Mouse (Mus musculus) yolk sac, embryonic 10.5 days (tissue): ENCODE data around the gene Ece1.

Experiments used
- DNase-seq: peaks from one replicate; pipeline ENCODE4 v3.0.0-alpha.2; 2017; ENCODE audit warnings: low spot score

Gene Ece1

DNA sequence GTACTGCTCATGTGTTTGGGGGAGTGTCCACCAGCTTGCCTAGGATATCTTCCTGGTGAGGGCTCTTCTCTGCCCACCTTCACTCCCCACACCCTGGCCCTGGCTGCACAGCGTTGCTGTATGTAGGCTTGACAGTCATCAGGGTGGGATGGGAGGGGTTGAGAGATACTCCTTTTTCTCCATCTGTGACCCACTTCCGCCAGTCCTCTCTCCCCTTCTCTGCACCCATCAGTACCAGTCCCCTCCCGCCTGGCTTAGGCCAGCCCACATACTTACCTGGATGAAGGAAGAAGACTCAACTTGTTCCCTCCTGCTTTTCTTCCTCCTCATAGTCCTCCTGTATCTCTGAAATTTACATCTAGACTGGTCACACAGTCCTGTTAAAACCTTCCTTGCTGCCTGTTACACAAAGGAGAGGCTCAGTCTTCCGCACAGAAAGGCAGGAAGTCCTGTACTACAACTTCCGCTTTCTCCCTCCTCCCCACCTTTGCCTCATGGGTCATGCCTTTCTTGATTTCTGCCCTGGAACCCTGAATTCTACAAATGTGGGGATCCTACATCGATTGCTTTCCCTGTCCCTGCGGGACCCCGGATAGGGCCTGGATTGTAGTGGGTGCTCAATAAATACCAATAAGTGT is 21.6 kb downstream of the Ece1 start:
- no peak for DNase-seq

DNA sequence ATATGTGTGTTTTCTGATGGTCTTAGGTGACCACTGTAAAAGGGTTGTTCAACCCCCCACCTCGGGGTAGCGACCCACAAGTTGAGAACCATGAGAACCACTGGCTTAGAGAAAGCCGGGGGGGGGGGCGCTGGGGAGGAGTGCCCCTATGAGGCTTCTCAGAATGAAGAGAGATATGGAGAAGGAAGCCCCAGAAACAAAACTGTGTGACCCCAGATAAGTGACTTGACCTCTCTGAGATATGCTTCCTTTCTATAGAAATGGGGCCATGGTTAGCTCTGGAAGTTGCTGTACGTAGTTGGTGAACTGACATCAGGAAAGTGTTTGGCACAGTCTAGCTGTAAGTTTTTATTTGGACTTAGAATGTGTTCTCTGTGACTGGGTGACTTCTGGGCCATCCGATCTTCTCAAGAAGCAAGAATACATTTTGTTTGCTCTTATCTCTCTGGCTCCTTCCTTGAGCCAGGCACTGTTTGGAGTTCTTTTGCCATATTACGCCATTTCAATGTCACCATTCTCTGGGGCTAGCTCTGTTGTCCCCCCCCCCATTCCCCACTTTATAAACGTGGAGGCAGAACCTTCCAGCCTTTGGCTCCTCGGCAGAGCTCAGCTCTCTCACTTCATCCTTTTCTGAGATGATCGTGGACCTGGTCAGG is 25.4 kb downstream of the Ece1 start:
- no peak for DNase-seq

DNA sequence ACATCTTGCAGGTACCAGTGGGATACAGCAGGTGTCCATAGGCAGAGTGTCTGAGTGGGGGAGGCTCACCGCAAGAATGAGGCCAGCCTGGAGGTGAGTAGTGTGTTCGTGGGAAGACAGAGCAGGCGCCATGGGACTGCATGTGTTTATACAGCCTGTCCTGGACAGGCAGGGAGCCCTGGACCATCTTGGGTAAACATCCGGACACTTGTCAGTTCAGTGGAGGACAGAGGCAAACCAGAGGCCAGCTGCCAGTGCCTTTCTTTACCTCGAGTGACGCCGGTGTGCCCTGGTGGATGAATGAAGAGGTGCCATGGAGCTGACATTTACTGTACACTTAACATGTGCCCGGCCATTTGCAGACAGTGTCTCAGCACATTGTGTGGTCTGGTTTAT is 26.0 kb downstream of the Ece1 start:
- DNase-seq, result no peak

GRCm38 (mm10) chr4:137890596-137890995 is 28.6 kb downstream of the Ece1 start:
- DNase-seq, result no peak

DNA sequence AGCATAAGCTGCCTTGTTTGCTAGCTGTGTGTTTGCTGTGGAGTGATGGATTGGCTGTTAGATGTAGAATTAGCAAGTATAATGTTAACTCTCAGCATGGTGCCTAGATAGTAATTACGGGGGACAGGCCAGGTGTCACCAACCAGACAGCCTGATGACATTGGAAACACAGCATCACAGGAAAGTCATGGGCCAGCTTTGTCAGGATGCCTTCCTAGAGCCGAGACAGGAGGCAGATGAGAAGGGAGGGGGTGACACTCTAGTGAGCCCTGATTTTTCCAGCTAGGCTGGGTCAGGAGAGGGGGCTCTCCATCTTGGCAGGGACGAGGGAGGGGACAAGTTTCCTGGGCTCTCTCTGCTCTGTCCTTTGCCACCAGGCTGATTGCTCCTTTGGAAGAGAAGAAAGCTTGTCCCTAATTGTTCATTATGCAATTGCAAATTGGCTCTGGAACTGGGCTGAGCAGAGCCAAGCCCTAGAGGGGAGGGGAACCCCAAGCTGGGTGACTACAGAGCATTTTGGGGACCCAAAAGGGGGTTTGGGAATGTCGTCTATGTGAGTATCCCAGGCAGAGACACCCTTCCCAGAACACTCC is 29.6 kb downstream of the Ece1 start:
- no peak for DNase-seq

DNA sequence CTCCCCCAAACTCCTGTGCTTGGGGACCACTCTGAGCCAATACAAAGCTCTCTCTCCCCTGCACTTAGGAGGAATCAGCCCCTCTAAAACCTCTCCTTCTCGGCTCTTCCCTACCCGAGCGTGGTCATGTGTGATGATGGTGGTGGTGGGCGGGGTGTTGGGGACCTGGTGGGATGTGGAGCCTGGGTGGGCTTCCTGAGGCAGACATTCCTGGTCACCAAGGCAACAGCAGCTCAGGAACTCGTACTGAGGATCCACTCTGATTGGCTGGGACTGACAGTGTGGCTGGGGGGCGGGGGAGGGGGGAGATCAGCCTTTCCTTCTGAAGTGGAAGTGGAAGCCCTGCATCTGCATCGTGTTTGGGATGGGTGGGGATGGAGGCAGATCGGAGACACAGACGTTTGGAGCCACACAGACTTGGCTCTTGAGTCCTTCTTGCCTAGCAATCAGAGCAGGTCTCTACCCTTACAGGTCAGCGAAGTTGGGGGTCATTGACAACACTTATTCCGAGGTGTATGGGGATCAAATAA is 30.7 kb downstream of the Ece1 start:
- peak; percentile 52 for DNase-seq

- peak; percentile 31 for DNase-seq
Observed at GRCm38 (mm10) chr4:137896612-137897297, 34.7 kb downstream of the Ece1 start.

DNA sequence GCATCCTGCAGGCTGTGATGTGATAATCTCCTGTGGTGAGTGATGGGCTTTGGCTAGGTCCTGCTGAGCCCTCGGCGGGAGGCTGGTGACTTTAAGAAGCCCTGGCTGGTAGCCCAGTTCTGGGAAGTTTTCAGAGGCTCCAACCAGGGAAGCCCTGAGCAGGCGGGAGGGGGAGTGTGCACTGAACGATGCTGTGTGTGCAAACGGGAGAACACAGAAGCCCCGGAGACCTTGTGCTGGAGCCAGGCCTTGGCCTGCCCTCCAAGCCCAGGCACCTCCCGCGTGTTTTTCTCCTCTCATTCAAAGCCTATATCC is 35.2 kb downstream of the Ece1 start:
- DNase-seq, result peak; percentile 14

- DNase-seq, result no peak
Observed at GRCm38 (mm10) chr4:137898490-137898889, 36.5 kb downstream of the Ece1 start.

DNA sequence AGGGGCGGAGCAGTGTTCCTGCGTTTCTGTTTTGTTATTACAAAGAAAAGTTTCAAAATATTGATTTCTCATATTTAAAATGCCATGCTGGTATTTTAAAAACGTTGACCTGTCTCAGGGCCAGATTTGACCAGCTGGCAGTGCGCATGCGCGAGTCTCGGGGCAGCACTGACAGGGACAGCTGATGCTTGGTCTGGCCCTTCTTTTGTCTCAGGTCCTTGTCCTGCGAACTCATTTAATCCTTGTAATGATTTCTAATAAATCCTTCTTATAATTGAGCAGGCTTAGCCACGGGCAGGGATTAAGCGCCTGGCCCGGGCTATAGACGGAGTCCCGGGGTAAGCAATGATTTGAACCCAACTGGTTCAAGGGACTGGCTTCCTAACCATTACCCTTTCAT is 40.2 kb downstream of the Ece1 start:
- DNase-seq, result no peak

DNA sequence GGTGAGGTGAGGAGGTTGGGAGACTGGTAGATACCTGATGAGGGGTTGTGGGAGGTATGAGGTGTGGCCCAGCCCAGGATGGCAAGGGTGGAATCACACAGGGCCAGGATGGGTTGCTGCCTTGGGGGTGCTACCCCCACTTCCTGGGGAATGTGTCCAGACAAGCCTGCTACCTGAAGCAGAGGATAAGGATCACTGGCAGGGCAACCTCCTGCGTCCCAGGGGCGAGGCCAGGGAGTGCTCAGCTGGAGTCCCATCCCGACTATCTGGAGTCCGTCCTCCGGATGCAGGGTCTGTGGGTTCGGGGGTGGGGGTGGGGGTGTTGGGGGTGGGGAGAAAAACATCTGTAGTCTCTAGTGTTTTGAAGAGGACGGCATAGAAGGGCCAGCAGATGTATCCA is 40.8 kb downstream of the Ece1 start:
- no peak for DNase-seq

- no peak for DNase-seq
Observed at GRCm38 (mm10) chr4:137904956-137905551, 43.0 kb downstream of the Ece1 start.

GRCm38 (mm10) chr4:137907979-137908378 is 45.9 kb downstream of the Ece1 start:
- no peak for DNase-seq

- no peak for DNase-seq
Observed at GRCm38 (mm10) chr4:137908489-137908888, 46.5 kb downstream of the Ece1 start.

DNA sequence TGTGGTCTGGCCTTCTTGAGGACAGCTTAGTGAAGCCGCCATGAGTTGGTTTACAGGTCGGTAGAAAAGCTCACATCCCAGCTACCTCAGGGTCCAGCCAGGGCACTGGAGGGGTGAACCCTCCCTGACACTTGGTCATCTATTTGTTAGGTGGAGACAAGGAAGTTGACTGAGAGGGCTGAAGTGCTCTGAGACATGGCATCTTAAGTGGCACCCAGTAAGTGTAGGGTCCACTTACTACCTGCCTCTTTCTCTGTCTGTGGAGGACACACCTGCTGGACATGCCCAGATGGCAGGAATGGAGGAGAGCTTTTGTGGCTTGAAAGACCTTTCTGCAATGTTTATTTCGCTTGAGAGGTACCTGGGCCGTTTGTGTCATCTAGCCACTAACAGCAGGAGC is 46.9 kb downstream of the Ece1 start:
- no peak for DNase-seq

DNA sequence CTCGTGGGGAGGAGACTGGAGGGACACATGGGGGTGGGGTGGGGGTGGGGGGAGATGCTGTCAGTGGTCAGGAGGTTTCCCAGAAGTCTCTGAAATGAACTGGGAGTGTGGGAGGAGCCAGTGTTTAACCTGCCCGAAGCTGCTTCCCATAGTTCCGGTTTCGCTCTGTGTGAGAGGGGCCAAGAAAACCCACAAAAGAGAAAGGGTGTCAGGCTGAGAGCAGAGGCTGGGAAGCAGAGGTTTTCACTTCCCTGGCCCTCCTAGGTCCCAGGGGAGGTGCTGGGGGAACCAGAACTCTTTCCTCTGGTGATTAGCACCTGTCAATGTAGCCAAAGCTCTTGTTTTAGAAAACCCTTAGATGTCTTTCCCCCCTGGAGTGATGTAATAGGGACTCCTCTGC is 47.4 kb downstream of the Ece1 start:
- DNase-seq, result no peak

DNA sequence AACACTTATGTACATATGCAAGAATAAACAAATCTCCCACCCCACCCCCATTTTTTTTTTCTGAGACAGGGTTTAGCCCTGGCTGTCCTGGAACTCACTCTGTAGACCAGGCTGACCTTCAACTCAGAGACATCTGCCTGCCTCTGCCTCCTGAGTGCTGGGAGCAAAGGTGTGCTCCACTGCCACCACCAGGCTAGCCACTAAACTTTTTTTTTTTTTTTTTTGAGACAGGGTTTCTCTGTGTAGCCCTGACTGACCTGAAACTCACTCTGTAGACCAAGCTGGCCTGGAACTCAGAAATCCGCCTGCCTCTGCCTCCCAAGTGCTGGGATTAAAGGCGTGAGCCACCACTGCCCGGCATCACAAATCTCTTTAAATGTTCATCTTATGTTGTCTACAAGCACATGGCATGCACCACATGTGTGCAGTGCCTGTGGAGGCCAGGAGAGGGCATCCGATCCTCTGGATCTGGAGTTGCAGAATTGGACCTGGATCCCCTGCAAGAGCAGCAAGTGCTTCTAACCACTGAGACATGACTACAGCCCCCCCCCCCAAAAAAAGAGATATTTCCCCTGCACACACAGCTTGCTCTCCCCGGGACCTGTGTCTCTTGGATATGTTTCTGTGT is 48.5 kb downstream of the Ece1 start:
- DNase-seq, result no peak

- DNase-seq, result no peak
Observed at GRCm38 (mm10) chr4:137911657-137912056, 49.6 kb downstream of the Ece1 start.

DNA sequence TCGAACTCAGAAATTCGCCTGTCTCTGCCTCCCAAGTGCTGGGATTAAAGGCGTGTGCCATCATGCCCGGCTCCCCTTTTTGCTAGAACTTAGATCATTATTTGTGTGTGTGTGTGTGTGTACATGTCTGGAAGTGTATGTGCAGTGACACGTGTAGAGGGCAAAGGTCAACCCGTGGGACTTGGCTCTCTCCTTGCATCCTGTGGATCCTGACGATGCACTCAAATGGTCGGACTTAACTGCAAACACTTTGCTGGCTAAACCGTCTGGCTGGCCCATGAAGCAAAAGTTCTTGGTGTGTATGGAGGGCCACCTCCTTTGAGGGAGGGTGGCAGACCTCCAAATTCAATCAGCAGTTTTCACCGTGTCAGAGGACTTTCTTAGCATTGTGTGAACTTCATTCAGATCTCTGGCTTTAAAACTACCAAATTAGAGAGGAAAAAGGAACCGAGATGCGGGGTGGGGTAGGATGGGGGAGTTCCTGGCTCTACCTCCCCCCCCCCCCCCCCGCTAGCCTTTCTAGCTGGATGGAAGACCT is 50.8 kb downstream of the Ece1 start:
- DNase-seq, result no peak

DNA sequence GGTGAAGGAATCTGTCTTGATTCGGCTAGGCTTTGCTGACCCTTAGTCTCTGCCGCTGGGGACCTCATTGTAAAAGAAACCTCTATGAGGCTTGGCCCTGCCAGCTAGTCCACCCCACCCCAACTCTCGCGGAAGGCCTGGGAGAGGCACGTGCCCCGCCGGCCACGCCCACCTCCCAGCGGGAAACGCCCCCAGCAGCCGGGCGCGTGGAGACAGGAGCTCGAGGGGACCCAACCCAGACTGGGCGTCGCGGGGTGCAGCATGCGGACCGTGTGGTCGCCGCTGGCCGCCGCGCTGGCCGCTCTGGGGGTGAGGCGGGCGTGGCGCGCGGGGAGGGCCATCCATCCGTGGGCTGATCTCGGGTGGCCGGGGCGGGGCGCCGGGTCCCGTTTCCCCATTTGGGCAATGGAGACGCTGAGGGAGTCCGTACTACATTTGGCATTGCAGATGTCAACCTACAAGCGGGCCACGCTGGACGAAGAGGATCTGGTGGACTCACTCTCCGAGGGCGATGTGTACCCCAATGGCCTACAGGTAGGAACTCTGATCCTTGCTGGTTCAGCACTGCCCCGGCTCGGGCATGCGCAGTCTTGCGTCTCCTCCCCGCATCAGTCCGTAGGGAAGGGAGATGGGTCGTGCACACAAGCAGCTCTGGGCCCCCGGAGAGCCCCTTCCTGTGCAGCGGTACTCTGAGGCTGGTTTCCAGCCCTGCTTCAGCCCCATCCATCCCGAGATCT is 51.5 kb downstream of the Ece1 start:
- DNase-seq, result peak; percentile 68

DNA sequence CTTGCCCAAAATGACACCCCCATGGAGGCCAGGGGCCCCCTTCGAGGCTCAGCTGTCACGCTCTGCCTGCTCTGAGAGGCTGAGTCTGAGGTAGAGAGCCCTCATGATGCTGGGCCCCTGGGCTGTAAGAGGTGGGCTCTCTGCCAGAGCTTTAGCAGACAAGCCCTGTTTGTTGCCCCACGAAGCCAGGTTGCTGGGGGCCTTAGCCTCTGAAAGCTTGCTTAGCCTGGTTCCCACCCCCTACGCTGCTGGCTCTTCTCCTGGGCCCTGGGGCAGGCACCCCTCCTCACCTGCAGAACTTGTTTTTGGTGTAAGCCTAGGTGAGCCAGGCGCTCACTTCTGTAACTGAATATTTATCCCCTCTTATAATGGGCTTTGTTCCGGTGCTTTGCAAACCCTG is 55.6 kb downstream of the Ece1 start:
- DNase-seq, result no peak
